ENCODE assay signal across 32 mouse cellular contexts in genomic region chr2:153043886-153044285, GRCm38 (mm10). TPM values are rescaled to one million over a fixed set of nuclear protein-coding genes. Genes with fewer than 3 reads are reported as not detected.
DNase-seq lines count a peak whose midpoint lies in the region; ATAC-seq and TF ChIP-seq lines count a peak whose summit lies in the region.
"Had no signal": no experiment of that assay in that cellular context is flagged by ENCODE, and none has a peak within 500 bp of the region (broad histone marks: within the 10 kb centered on the region; RNA-seq: fewer than 3 reads in every experiment).

No protein-coding gene starts in this region.

- 62% methylated on average over 3 of the region's 3 CpGs for WGBS in forebrain, embryonic 15.5 days
- WGBS in forebrain, embryonic 11.5 days: 67% methylated on average over 3 of the region's 3 CpGs

- 0 out of 2 replicates have a peak overlapping the region, but pooled peaks have one; percentile 1 for H3K27ac ChIP-seq in forebrain, embryonic 15.5 days (replicated peaks)
- H3K27ac ChIP-seq in forebrain, embryonic 11.5 days (ENCODE audit: low read depth, low read length): no peak overlapping the region
- H3K27ac ChIP-seq: embryonic facial prominence, embryonic 13.5 days; heart, embryonic 10.5 days; hindbrain, embryonic 14.5 days; limb, embryonic 15.5 days; liver, embryonic 14.5 days; lung, embryonic 15.5 days; stomach, postnatal 0 days had no signal

- peaks cover 66% of the 10 kb centered on the region for H3K4me1 ChIP-seq in forebrain, embryonic 15.5 days
- H3K4me1 ChIP-seq in forebrain, embryonic 11.5 days (replicated peaks; ENCODE audit: control insufficient read depth, insufficient read depth, low read length): no peaks in the 10 kb centered on the region
- H3K4me1 ChIP-seq: heart, embryonic 10.5 days; lung, embryonic 15.5 days had no signal

- H3K9me3 ChIP-seq in forebrain, embryonic 15.5 days: no peaks in the 10 kb centered on the region
- no peaks in the 10 kb centered on the region for H3K9me3 ChIP-seq in forebrain, embryonic 11.5 days (ENCODE audit: control insufficient read depth, low read length)
- H3K9me3 ChIP-seq: embryonic facial prominence, embryonic 13.5 days; heart, embryonic 10.5 days; limb, embryonic 15.5 days; lung, embryonic 15.5 days had no signal

- H3K4me2 ChIP-seq in forebrain, embryonic 15.5 days (replicated peaks): no peak overlapping the region
- H3K4me2 ChIP-seq in forebrain, embryonic 11.5 days (ENCODE audit: low read depth, low read length, severe bottlenecking): no peak overlapping the region
- H3K4me2 ChIP-seq: embryonic facial prominence, embryonic 13.5 days; hindbrain, embryonic 14.5 days; limb, embryonic 15.5 days; lung, embryonic 15.5 days had no signal

- TF ChIP-seq POLR2A in brain, embryonic 14.5 days (IDR thresholded peaks at IDR 0.05; ENCODE audit: borderline replicate concordance, extremely low read depth, insufficient read depth, insufficient read length, poor library complexity, severe bottlenecking): no peak

- TF ChIP-seq CTCF in brain, embryonic 14.5 days (IDR thresholded peaks at IDR 0.05; ENCODE audit: borderline replicate concordance, extremely low read depth, insufficient read depth, insufficient read length): no peak

- no peaks in the 10 kb centered on the region for H3K27me3 ChIP-seq in forebrain, embryonic 15.5 days
- H3K27me3 ChIP-seq in forebrain, embryonic 11.5 days (ENCODE audit: control insufficient read depth, insufficient read depth, low read length): no peaks in the 10 kb centered on the region
- H3K27me3 ChIP-seq: lung, embryonic 15.5 days had no signal

- no peak for ATAC-seq in forebrain, embryonic 15.5 days (replicated peaks)
- no peak for ATAC-seq in forebrain, embryonic 11.5 days (replicated peaks; ENCODE audit: low FRiP score)
- ATAC-seq: inflammation-experienced regulatory T-cells, adult 6 months had no signal

- no peak for DNase-seq in forebrain, embryonic 11.5 days (ENCODE audit: low spot score)
- peak; percentile 30 to 40 for DNase-seq in left cerebral cortex, postnatal 14 days (ENCODE audit: low spot score in 2 of 2)
- DNase-seq in left cerebral cortex, adult 8-10 months (ENCODE audit: low spot score in 2 of 2): no peak
- DNase-seq in brain, adult 2 months (ENCODE audit: low read depth, low spot score): peak; percentile 85
- peak; percentile 50 for DNase-seq in brain, embryonic 14.5 days (ENCODE audit: low read depth)
- no peak for DNase-seq in adipocyte (ENCODE audit: low spot score)
- DNase-seq: adrenal gland, postnatal 10 days; embryo, embryonic 11 days; gastrocnemius, postnatal 10 days; heart, postnatal 4 days; kidney, adult 8-10 months; kidney, postnatal 25 days; layer of hippocampus, postnatal 36 days; lung, postnatal 4 days; midbrain, embryonic 14.5 days; thymus, adult 2 months; thymus, postnatal 4 days had no signal

- H3K36me3 ChIP-seq in forebrain, embryonic 15.5 days: no peaks in the 10 kb centered on the region
- H3K36me3 ChIP-seq in forebrain, embryonic 11.5 days (ENCODE audit: control insufficient read depth, insufficient read depth, low read length): no peaks in the 10 kb centered on the region
- H3K36me3 ChIP-seq: embryonic facial prominence, embryonic 13.5 days; heart, embryonic 10.5 days; limb, embryonic 15.5 days; lung, embryonic 15.5 days had no signal

- intact Hi-C loops in left cerebral cortex, postnatal 14 days (cut with DNase I): no loop called here

- no peak overlapping the region for H3K4me3 ChIP-seq in forebrain, embryonic 15.5 days
- H3K4me3 ChIP-seq in forebrain, embryonic 11.5 days (ENCODE audit: low read depth, low read length): no peak overlapping the region
- H3K4me3 ChIP-seq: embryonic facial prominence, embryonic 13.5 days; erythroblast, embryonic 14.5 days; heart, embryonic 10.5 days; limb, embryonic 15.5 days; lung, embryonic 15.5 days had no signal

- H3K9ac ChIP-seq in forebrain, embryonic 15.5 days (replicated peaks): no peak overlapping the region
- no peak overlapping the region for H3K9ac ChIP-seq in forebrain, embryonic 11.5 days (ENCODE audit: low read length)
- H3K9ac ChIP-seq: embryonic facial prominence, embryonic 13.5 days; hindbrain, embryonic 14.5 days; limb, embryonic 15.5 days; liver, embryonic 14.5 days; lung, embryonic 15.5 days had no signal

RNA-seq across cellular contexts. Expression of gene Xkr7, which starts 12.2 kb away (rescaled TPM):
- 1.9 and 2.0 TPM in 2 replicates for polyA plus RNA-seq in forebrain, embryonic 15.5 days (2015; fragmentation: Nextera tagmentation; extraction: Ambion mirVana)
- 0.09 and 0.24 TPM in 2 replicates for polyA plus RNA-seq in forebrain, embryonic 11.5 days (2014; fragmentation: Nextera tagmentation; extraction: Ambion mirVana)
- 1 to 10 TPM; 7.4 to 8.5 TPM for total RNA-seq in left cerebral cortex, postnatal 14 days (2021)
- total RNA-seq in left cerebral cortex, adult 8-10 months (2022): 1 to 10 TPM; 5.0 to 6.7 (median 5.9) TPM
- polyA plus RNA-seq in brain, embryonic 14.5 days (2012; rRNA removed): 12.0 and 18.3 TPM in 2 replicates
- total RNA-seq: granulocyte monocyte progenitor cell, adult 5-6 weeks; heart, postnatal 4 days; megakaryocyte-erythroid progenitor cell, adult 5-6 weeks; MEL had no signal
- polyA plus RNA-seq: C2C12; embryonic facial prominence, embryonic 13.5 days; erythroblast, embryonic 14.5 days; heart, embryonic 10.5 days; heart, embryonic 16.5 days; inflammation-experienced regulatory T-cells, adult 6 months; limb, embryonic 15.5 days; liver, embryonic 14.5 days; lung, embryonic 15.5 days; stomach, postnatal 0 days had no signal

RNA-seq across cellular contexts. Expression of gene Ccm2l, which starts 21.9 kb away (rescaled TPM):
- 0.98 and 1.1 TPM in 2 replicates for polyA plus RNA-seq in forebrain, embryonic 15.5 days (2015; fragmentation: Nextera tagmentation; extraction: Ambion mirVana)
- polyA plus RNA-seq in forebrain, embryonic 11.5 days (2014; fragmentation: Nextera tagmentation; extraction: Ambion mirVana): 0.99 and 1.3 TPM in 2 replicates
- total RNA-seq in left cerebral cortex, postnatal 14 days (2021): 1 to 10 TPM; 6.8 to 6.9 TPM
- total RNA-seq in left cerebral cortex, adult 8-10 months (2022): 1 to 10 TPM; 4.3 to 4.6 (median 4.4) TPM
- polyA plus RNA-seq in brain, embryonic 14.5 days (2012; rRNA removed): 8.3 and 8.8 TPM in 2 replicates
- total RNA-seq: megakaryocyte-erythroid progenitor cell, adult 5-6 weeks; MEL had no signal
- polyA plus RNA-seq: C2C12; erythroblast, embryonic 14.5 days; inflammation-experienced regulatory T-cells, adult 6 months had no signal

RNA-seq across cellular contexts. Expression of gene Pdrg1, which starts 28.7 kb away (rescaled TPM):
- 188 and 189 TPM in 2 replicates for polyA plus RNA-seq in forebrain, embryonic 15.5 days (2015; fragmentation: Nextera tagmentation; extraction: Ambion mirVana)
- polyA plus RNA-seq in forebrain, embryonic 11.5 days (2014; fragmentation: Nextera tagmentation; extraction: Ambion mirVana): 64.9 and 77.5 TPM in 2 replicates
- 10 to 100 TPM; 52.5 to 53.3 TPM for total RNA-seq in left cerebral cortex, postnatal 14 days (2021)
- 10 to 100 TPM; 53.3 to 59.2 (median 57.1) TPM for total RNA-seq in left cerebral cortex, adult 8-10 months (2022)
- polyA plus RNA-seq in brain, embryonic 14.5 days (2012; rRNA removed): 121 and 131 TPM in 2 replicates

Comparison
In these comparisons a context has a peak if more than half of its experiments do, and no peak if none do; other contexts are left out.
1. DNase-seq: peak in left cerebral cortex, postnatal 14 days (2 of 2), brain, adult 2 months (single experiment) and brain, embryonic 14.5 days (single experiment); none in forebrain, embryonic 11.5 days (single experiment), left cerebral cortex, adult 8-10 months (0 of 2) and adipocyte (single experiment).